Comparison of ENCODE assay signal across 9 mouse cellular contexts in the genomic region with DNA sequence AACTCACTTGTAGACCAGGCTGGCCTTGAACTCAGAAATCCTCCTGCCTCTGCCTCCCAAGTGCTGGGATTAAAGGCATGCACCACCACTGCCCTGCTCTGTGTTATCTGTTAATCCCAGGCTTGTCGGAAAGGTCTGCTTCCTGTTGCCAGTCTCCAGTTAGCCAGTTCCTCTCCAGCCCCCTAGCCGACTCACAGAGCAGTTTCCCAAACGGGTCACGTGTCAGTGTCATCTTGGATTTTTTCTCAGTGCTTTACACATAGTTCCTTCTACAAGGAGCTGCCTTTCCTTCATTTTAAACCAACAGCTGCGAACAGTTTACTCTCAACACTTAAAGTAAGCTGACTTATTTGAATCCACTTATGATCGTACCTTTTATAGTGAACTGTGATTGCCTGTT. TPM values are rescaled to one million over a fixed set of nuclear protein-coding genes. Genes with fewer than 3 reads are reported as not detected.
DNase-seq lines count a peak whose midpoint lies in the region; ATAC-seq and TF ChIP-seq lines count a peak whose summit lies in the region.
"Had no signal": no experiment of that assay in that cellular context is flagged by ENCODE, and none has a peak within 500 bp of the region (broad histone marks: within the 10 kb centered on the region; RNA-seq: fewer than 3 reads in every experiment).

No protein-coding gene starts in this region.

- 92% methylated on average over 6 of the region's 6 CpGs for WGBS in forebrain, embryonic 14.5 days
- WGBS in forebrain, embryonic 12.5 days = 92% methylated on average over 6 of the region's 6 CpGs
- WGBS in intestine, embryonic 15.5 days = 61% methylated on average over 6 of the region's 6 CpGs
- 87% methylated on average over 6 of the region's 6 CpGs for WGBS in neural tube, embryonic 15.5 days

- no peak for TF ChIP-seq CTCF in layer of hippocampus, adult 2 months (conservative IDR thresholded peaks at IDR 0.05)

- no peak overlapping the region for H3K4me3 ChIP-seq in forebrain, embryonic 14.5 days (ENCODE audit: low read depth, low read length)
- H3K4me3 ChIP-seq in forebrain, embryonic 12.5 days (replicated peaks) = no peak overlapping the region
- peak overlapping the region; percentile 85 for H3K4me3 ChIP-seq in megakaryocyte, embryonic 14.5 days (replicated peaks)
- no peak overlapping the region for H3K4me3 ChIP-seq in intestine, embryonic 15.5 days (replicated peaks)
- H3K4me3 ChIP-seq in neural tube, embryonic 15.5 days (replicated peaks) = no peak overlapping the region
- H3K4me3 ChIP-seq in layer of hippocampus, adult 2 months = no peak overlapping the region

- no peaks in the 10 kb centered on the region for H3K36me3 ChIP-seq in forebrain, embryonic 14.5 days (ENCODE audit: control insufficient read depth, insufficient read depth, low read length)
- H3K36me3 ChIP-seq in forebrain, embryonic 12.5 days (replicated peaks) = no peaks in the 10 kb centered on the region
- peaks cover 51% of the 10 kb centered on the region for H3K36me3 ChIP-seq in megakaryocyte, embryonic 14.5 days (replicated peaks; ENCODE audit: low read length)
- no peaks in the 10 kb centered on the region for H3K36me3 ChIP-seq in intestine, embryonic 15.5 days
- H3K36me3 ChIP-seq in neural tube, embryonic 15.5 days = no peaks in the 10 kb centered on the region

- no peaks in the 10 kb centered on the region for H3K9me3 ChIP-seq in forebrain, embryonic 14.5 days (replicated peaks; ENCODE audit: control insufficient read depth, low read length)
- H3K9me3 ChIP-seq in forebrain, embryonic 12.5 days = no peaks in the 10 kb centered on the region
- H3K9me3 ChIP-seq in megakaryocyte, embryonic 14.5 days = no peaks in the 10 kb centered on the region
- no peaks in the 10 kb centered on the region for H3K9me3 ChIP-seq in intestine, embryonic 15.5 days
- no peaks in the 10 kb centered on the region for H3K9me3 ChIP-seq in neural tube, embryonic 15.5 days (replicated peaks)

- DNase-seq in forebrain, embryonic 14.5 days (ENCODE audit: low spot score) = no peak
- DNase-seq in embryo, embryonic 10.5 days (ENCODE audit: low spot score) = no peak
- no peak for DNase-seq in layer of hippocampus, adult 2 months (ENCODE audit: low spot score in 2 of 2)

- H3K9ac ChIP-seq in forebrain, embryonic 14.5 days (ENCODE audit: low read length) = no peak overlapping the region
- H3K9ac ChIP-seq in forebrain, embryonic 12.5 days = no peak overlapping the region
- no peak overlapping the region for H3K9ac ChIP-seq in intestine, embryonic 15.5 days
- no peak overlapping the region for H3K9ac ChIP-seq in neural tube, embryonic 15.5 days (replicated peaks)

- 0 out of 2 replicates have a peak overlapping the region, but pooled peaks have one; percentile 10 for H3K4me2 ChIP-seq in forebrain, embryonic 14.5 days (ENCODE audit: low read length)
- H3K4me2 ChIP-seq in forebrain, embryonic 12.5 days = no peak overlapping the region
- peak overlapping the region; percentile 80; the same call in 1 of the 2 replicates for H3K4me2 ChIP-seq in intestine, embryonic 15.5 days (replicated peaks)
- peak overlapping the region; percentile 89 for H3K4me2 ChIP-seq in neural tube, embryonic 15.5 days

- no peak overlapping the region for H3K27ac ChIP-seq in forebrain, embryonic 14.5 days (ENCODE audit: low read depth, low read length)
- H3K27ac ChIP-seq in forebrain, embryonic 12.5 days = no peak overlapping the region
- H3K27ac ChIP-seq in intestine, embryonic 15.5 days = no peak overlapping the region
- H3K27ac ChIP-seq in neural tube, embryonic 15.5 days (replicated peaks) = no peak overlapping the region
- no peak overlapping the region for H3K27ac ChIP-seq in layer of hippocampus, adult 2 months

- ATAC-seq in forebrain, embryonic 14.5 days = no peak
- ATAC-seq in forebrain, embryonic 12.5 days (ENCODE audit: low FRiP score) = no peak
- ATAC-seq in megakaryocyte, adult 5-6 weeks (ENCODE audit: poor library complexity, severe bottlenecking) = no peak
- ATAC-seq in intestine, embryonic 15.5 days = no peak
- no peak for ATAC-seq in neural tube, embryonic 15.5 days (ENCODE audit: low FRiP score)
- ATAC-seq: forebrain, embryonic 16.5 days had no signal

- H3K4me1 ChIP-seq in forebrain, embryonic 14.5 days (ENCODE audit: control insufficient read depth, insufficient read depth, low read length) = peaks cover 12% of the 10 kb centered on the region
- H3K4me1 ChIP-seq in forebrain, embryonic 12.5 days = peaks cover 34% of the 10 kb centered on the region
- peaks cover 70% of the 10 kb centered on the region for H3K4me1 ChIP-seq in megakaryocyte, embryonic 14.5 days
- peaks cover 42% of the 10 kb centered on the region for H3K4me1 ChIP-seq in intestine, embryonic 15.5 days (replicated peaks)
- peaks cover 48% of the 10 kb centered on the region for H3K4me1 ChIP-seq in neural tube, embryonic 15.5 days

- no peaks in the 10 kb centered on the region for H3K27me3 ChIP-seq in forebrain, embryonic 14.5 days (replicated peaks; ENCODE audit: control insufficient read depth, insufficient read depth, low read length)
- peaks cover 26% of the 10 kb centered on the region for H3K27me3 ChIP-seq in forebrain, embryonic 12.5 days
- no peaks in the 10 kb centered on the region for H3K27me3 ChIP-seq in megakaryocyte, embryonic 14.5 days (replicated peaks)
- H3K27me3 ChIP-seq in intestine, embryonic 15.5 days (replicated peaks) = no peaks in the 10 kb centered on the region
- H3K27me3 ChIP-seq in neural tube, embryonic 15.5 days (replicated peaks) = no peaks in the 10 kb centered on the region

RNA-seq across cellular contexts. Expression of a gene that starts 2.2 kb away (rescaled TPM):
- 118 and 137 TPM in 2 replicates for polyA plus RNA-seq in forebrain, embryonic 14.5 days (2014; fragmentation: Nextera tagmentation; extraction: Ambion mirVana)
- polyA plus RNA-seq in forebrain, embryonic 12.5 days (2016; fragmentation: Nextera tagmentation; extraction: Ambion mirVana) = 138 and 146 TPM in 2 replicates
- polyA plus RNA-seq in megakaryocyte, embryonic 14.5 days (2012; ENCODE audit: insufficient read depth, low replicate concordance) = 174 and 242 TPM in 2 replicates
- 287 and 312 TPM in 2 replicates for total RNA-seq in megakaryocyte, adult 5-6 weeks (2015)
- total RNA-seq in megakaryocyte, adult 5-6 weeks (2017) = 286 and 353 TPM in 2 replicates
- polyA plus RNA-seq in intestine, embryonic 15.5 days (2015; fragmentation: Nextera tagmentation; extraction: Ambion mirVana) = 88.2 and 90.7 TPM in 2 replicates
- polyA plus RNA-seq in neural tube, embryonic 15.5 days (2015; fragmentation: Nextera tagmentation; extraction: Ambion mirVana) = 115 and 122 TPM in 2 replicates
- 100 to 1,000 TPM; 196 to 200 TPM for total RNA-seq in layer of hippocampus, adult 2 months (2021)

RNA-seq across cellular contexts. Expression of a gene that starts 5.3 kb away (rescaled TPM):
- 11.0 and 11.6 TPM in 2 replicates for polyA plus RNA-seq in forebrain, embryonic 14.5 days (2014; fragmentation: Nextera tagmentation; extraction: Ambion mirVana)
- polyA plus RNA-seq in forebrain, embryonic 12.5 days (2016; fragmentation: Nextera tagmentation; extraction: Ambion mirVana) = 9.1 and 9.6 TPM in 2 replicates
- 19.3 and 32.1 TPM in 2 replicates for polyA plus RNA-seq in megakaryocyte, embryonic 14.5 days (2012; ENCODE audit: insufficient read depth, low replicate concordance)
- 172 and 189 TPM in 2 replicates for total RNA-seq in megakaryocyte, adult 5-6 weeks (2015)
- 145 and 152 TPM in 2 replicates for total RNA-seq in megakaryocyte, adult 5-6 weeks (2017)
- 11.3 and 13.4 TPM in 2 replicates for polyA plus RNA-seq in intestine, embryonic 15.5 days (2015; fragmentation: Nextera tagmentation; extraction: Ambion mirVana)
- 19.8 and 31.3 TPM in 2 replicates for polyA plus RNA-seq in neural tube, embryonic 15.5 days (2015; fragmentation: Nextera tagmentation; extraction: Ambion mirVana)
- total RNA-seq in layer of hippocampus, adult 2 months (2021) = 10 to 100 TPM; 26.2 to 33.1 TPM

RNA-seq across cellular contexts. Expression of a gene that starts 18.5 kb away (rescaled TPM):
- 0.18 and 0.36 TPM in 2 replicates for polyA plus RNA-seq in forebrain, embryonic 14.5 days (2014; fragmentation: Nextera tagmentation; extraction: Ambion mirVana)
- not detected in 2 replicates for polyA plus RNA-seq in forebrain, embryonic 12.5 days (2016; fragmentation: Nextera tagmentation; extraction: Ambion mirVana)
- 1.5 TPM in 1 of 2 replicates, not detected in the other for polyA plus RNA-seq in megakaryocyte, embryonic 14.5 days (2012; ENCODE audit: insufficient read depth, low replicate concordance)
- 8.9 and 9.6 TPM in 2 replicates for total RNA-seq in megakaryocyte, adult 5-6 weeks (2015)
- 12.4 and 18.3 TPM in 2 replicates for total RNA-seq in megakaryocyte, adult 5-6 weeks (2017)
- polyA plus RNA-seq in intestine, embryonic 15.5 days (2015; fragmentation: Nextera tagmentation; extraction: Ambion mirVana) = 0.68 and 0.83 TPM in 2 replicates
- polyA plus RNA-seq in neural tube, embryonic 15.5 days (2015; fragmentation: Nextera tagmentation; extraction: Ambion mirVana) = 0.17 and 5.5 TPM in 2 replicates
- under 1 TPM; 0.77 to 0.96 TPM for total RNA-seq in layer of hippocampus, adult 2 months (2021)

RNA-seq across cellular contexts. Expression of a gene that starts 28.2 kb away (rescaled TPM):
- polyA plus RNA-seq in forebrain, embryonic 14.5 days (2014; fragmentation: Nextera tagmentation; extraction: Ambion mirVana) = 0.66 and 1.2 TPM in 2 replicates
- 0.38 and 0.69 TPM in 2 replicates for polyA plus RNA-seq in forebrain, embryonic 12.5 days (2016; fragmentation: Nextera tagmentation; extraction: Ambion mirVana)
- 1.1 TPM in 1 of 2 replicates, not detected in the other for polyA plus RNA-seq in megakaryocyte, embryonic 14.5 days (2012; ENCODE audit: insufficient read depth, low replicate concordance)
- total RNA-seq in megakaryocyte, adult 5-6 weeks (2015) = 105 and 109 TPM in 2 replicates
- 110 and 132 TPM in 2 replicates for total RNA-seq in megakaryocyte, adult 5-6 weeks (2017)
- polyA plus RNA-seq in intestine, embryonic 15.5 days (2015; fragmentation: Nextera tagmentation; extraction: Ambion mirVana) = 3.2 TPM in 2 replicates
- 0.29 and 4.2 TPM in 2 replicates for polyA plus RNA-seq in neural tube, embryonic 15.5 days (2015; fragmentation: Nextera tagmentation; extraction: Ambion mirVana)
- total RNA-seq in layer of hippocampus, adult 2 months (2021) = 1 to 10 TPM; 1.8 to 2.5 TPM

RNA-seq across cellular contexts. Expression of a gene that starts 32.5 kb away (rescaled TPM):
- 0.22 TPM in 1 of 2 replicates, not detected in the other for polyA plus RNA-seq in forebrain, embryonic 14.5 days (2014; fragmentation: Nextera tagmentation; extraction: Ambion mirVana)
- polyA plus RNA-seq in forebrain, embryonic 12.5 days (2016; fragmentation: Nextera tagmentation; extraction: Ambion mirVana) = 0.27 and 0.41 TPM in 2 replicates
- polyA plus RNA-seq in megakaryocyte, embryonic 14.5 days (2012; ENCODE audit: insufficient read depth, low replicate concordance) = 9.5 and 12.1 TPM in 2 replicates
- total RNA-seq in megakaryocyte, adult 5-6 weeks (2015) = 10.0 and 10.8 TPM in 2 replicates
- total RNA-seq in megakaryocyte, adult 5-6 weeks (2017) = 3.7 and 6.9 TPM in 2 replicates
- 0.66 and 0.85 TPM in 2 replicates for polyA plus RNA-seq in intestine, embryonic 15.5 days (2015; fragmentation: Nextera tagmentation; extraction: Ambion mirVana)
- 0.19 and 2.5 TPM in 2 replicates for polyA plus RNA-seq in neural tube, embryonic 15.5 days (2015; fragmentation: Nextera tagmentation; extraction: Ambion mirVana)
- under 1 TPM in 1 of 2 experiments, not detected in 1; 0.44 TPM for total RNA-seq in layer of hippocampus, adult 2 months (2021)
